Mouse (Mus musculus): ENCODE measurements around the gene Prkch.

GRCm38 (mm10) chr12:73816866-73817265 lies 232.3 kb downstream of the Prkch start:
- no peak for TF ChIP-seq CEBPB (IDR thresholded peaks at IDR 0.05; ENCODE audit: low read depth)
- no peak for TF ChIP-seq USF1 (IDR thresholded peaks at IDR 0.05; ENCODE audit: low read depth)
- TF ChIP-seq CTCF (IDR thresholded peaks at IDR 0.05; ENCODE audit: control insufficient read depth, insufficient read depth, insufficient read length) = no peak
